Mouse (Mus musculus): ENCODE results near the gene Gprc5c.

Gprc5c gene

GRCm38 (mm10) chr11:114852311-114853173, 1.6 kb downstream of the Gprc5c start:
- ChIA-PET POLR2A (interaction anchor here (0.8 to 4.2 kb wide), 17 partner anchors 14 to 376 kb away, joined by 3 to 24 read pairs (median 4); no protein-coding TSS in a partner anchor), CTCF (interaction anchor here in 2 of 4 experiments (0.6 to 1.4 kb wide), 4 partner anchors 9 to 337 kb away, joined by 3 to 5 read pairs (median 4); no protein-coding TSS in a partner anchor)

GRCm38 (mm10) chr11:114853174-114853838, 2.4 kb downstream of the Gprc5c start:
- CTCF ChIA-PET: interaction anchor here in 1 of 4 experiments (0.6 kb wide), 1 partner anchor 265 kb away, joined by 3 read pairs; no protein-coding TSS in a partner anchor
- POLR2A ChIA-PET: interaction anchor here in 2 of 4 experiments (0.8 to 2.7 kb wide), 5 partner anchors 10 to 59 kb away, joined by 3 to 8 read pairs (median 3); no protein-coding TSS in a partner anchor

GRCm38 (mm10) chr11:114854581-114854980, 3.6 kb downstream of the Gprc5c start:
- ChIA-PET CTCF (no interaction called here), POLR2A (interaction anchor here in 2 of 4 experiments (0.6 to 1.4 kb wide), 5 partner anchors 11 to 36 kb away, joined by 3 to 4 read pairs (median 4); no protein-coding TSS in a partner anchor)

GRCm38 (mm10) chr11:114856125-114856524, 5.2 kb downstream of the Gprc5c start:
- POLR2A ChIA-PET: interaction anchor here in 1 of 4 experiments (1.3 kb wide), 1 partner anchor 17 kb away, joined by 6 read pairs; no protein-coding TSS in a partner anchor
- CTCF ChIA-PET: no interaction called here

- POLR2A ChIA-PET: interaction anchor here in 3 of 4 experiments (0.7 to 2.7 kb wide), 11 partner anchors 9 to 50 kb away, joined by 3 to 13 read pairs (median 4); no protein-coding TSS in a partner anchor
- CTCF ChIA-PET: interaction anchor here (0.6 to 2.8 kb wide), 37 partner anchors 8 to 305 kb away, joined by 3 to 12 read pairs (median 4); partner anchors contain the start of gene Slc9a3r1 (in 1 of the 4)
Measured at GRCm38 (mm10) chr11:114858641-114859040, 7.7 kb downstream of the Gprc5c start.

GRCm38 (mm10) chr11:114861057-114861456, 10.1 kb downstream of the Gprc5c start:
- CTCF ChIA-PET: interaction anchor here in 2 of 4 experiments (0.5 to 1.5 kb wide), 3 partner anchors 48 to 295 kb away, joined by 3 to 4 read pairs (median 3); no protein-coding TSS in a partner anchor
- POLR2A ChIA-PET: interaction anchor here in 1 of 4 experiments (0.6 kb wide), 1 partner anchor 1469 kb away, joined by 8 read pairs; no protein-coding TSS in a partner anchor

GRCm38 (mm10) chr11:114862687-114863086, 11.7 kb downstream of the Gprc5c start:
- ChIA-PET POLR2A (interaction anchor here in 2 of 4 experiments (0.8 to 1.8 kb wide), 4 partner anchors 10 to 194 kb away, joined by 3 read pairs; partner anchors contain the start of gene Rpl38 (in 1 of the 2)), CTCF (interaction anchor here in 3 of 4 experiments (0.5 to 1.5 kb wide), 3 partner anchors 41 to 125 kb away, joined by 4 to 5 read pairs (median 4); no protein-coding TSS in a partner anchor)

GRCm38 (mm10) chr11:114863918-114864420, 13.0 kb downstream of the Gprc5c start:
- POLR2A ChIA-PET: interaction anchor here in 2 of 4 experiments (1.0 to 1.4 kb wide), 3 partner anchors 9 to 188 kb away, joined by 3 to 4 read pairs (median 3); partner anchors contain the start of gene Ttyh2 (in 1 of the 2)
- CTCF ChIA-PET: interaction anchor here in 2 of 4 experiments (1.0 to 1.1 kb wide), 2 partner anchors 12 to 45 kb away, joined by 3 to 5 read pairs; no protein-coding TSS in a partner anchor

GRCm38 (mm10) chr11:114865999-114866398, 15.0 kb downstream of the Gprc5c start:
- ChIA-PET CTCF (interaction anchor here (0.6 to 2.0 kb wide), 9 partner anchors 8 to 294 kb away, joined by 3 to 13 read pairs (median 3); no protein-coding TSS in a partner anchor), POLR2A (interaction anchor here (0.6 to 2.5 kb wide), 7 partner anchors 10 to 36 kb away, joined by 3 to 8 read pairs (median 4); no protein-coding TSS in a partner anchor)

- ChIA-PET CTCF (interaction anchor here (0.5 to 2.0 kb wide), 15 partner anchors 8 to 1158 kb away, joined by 3 to 13 read pairs (median 3); no protein-coding TSS in a partner anchor), POLR2A (interaction anchor here (0.6 to 2.5 kb wide), 16 partner anchors 8 to 253 kb away, joined by 3 to 8 read pairs (median 4); no protein-coding TSS in a partner anchor)
Measured at GRCm38 (mm10) chr11:114866486-114867360, 15.8 kb downstream of the Gprc5c start.

- ChIA-PET POLR2A (interaction anchor here (0.6 to 2.5 kb wide), 17 partner anchors 8 to 252 kb away, joined by 3 to 8 read pairs (median 4); no protein-coding TSS in a partner anchor), CTCF (interaction anchor here (0.6 to 2.0 kb wide), 11 partner anchors 9 to 1157 kb away, joined by 3 to 7 read pairs (median 3); no protein-coding TSS in a partner anchor)
Measured at GRCm38 (mm10) chr11:114867361-114868235, 16.6 kb downstream of the Gprc5c start.

GRCm38 (mm10) chr11:114868280-114868679, 17.3 kb downstream of the Gprc5c start:
- ChIA-PET POLR2A (interaction anchor here in 3 of 4 experiments (0.6 to 2.3 kb wide), 9 partner anchors 10 to 181 kb away, joined by 3 to 7 read pairs (median 4); no protein-coding TSS in a partner anchor), CTCF (interaction anchor here in 3 of 4 experiments (0.6 to 1.6 kb wide), 4 partner anchors 9 to 460 kb away, joined by 3 to 11 read pairs (median 3); no protein-coding TSS in a partner anchor)

GRCm38 (mm10) chr11:114869787-114870186, 18.8 kb downstream of the Gprc5c start:
- CTCF ChIA-PET: interaction anchor here in 1 of 4 experiments (0.6 kb wide), 1 partner anchor 149 kb away, joined by 4 read pairs; no protein-coding TSS in a partner anchor
- POLR2A ChIA-PET: interaction anchor here in 1 of 4 experiments (1.8 kb wide), 1 partner anchor 12 kb away, joined by 3 read pairs; no protein-coding TSS in a partner anchor

- POLR2A ChIA-PET: interaction anchor here in 2 of 4 experiments (0.9 to 2.8 kb wide), 3 partner anchors 21 to 51 kb away, joined by 3 to 15 read pairs (median 12); no protein-coding TSS in a partner anchor
Measured at GRCm38 (mm10) chr11:114871540-114871939, 20.6 kb downstream of the Gprc5c start.

More at GRCm38 (mm10) chr11:114871540-114871939, 20.6 kb downstream of the Gprc5c start:
- CTCF ChIA-PET: interaction anchor here in 2 of 4 experiments (0.7 to 2.4 kb wide), 4 partner anchors 9 to 195 kb away, joined by 3 to 7 read pairs (median 4); no protein-coding TSS in a partner anchor
